Mouse (Mus musculus): ENCODE results near the gene Isy1.

The Isy1 gene

DNA sequence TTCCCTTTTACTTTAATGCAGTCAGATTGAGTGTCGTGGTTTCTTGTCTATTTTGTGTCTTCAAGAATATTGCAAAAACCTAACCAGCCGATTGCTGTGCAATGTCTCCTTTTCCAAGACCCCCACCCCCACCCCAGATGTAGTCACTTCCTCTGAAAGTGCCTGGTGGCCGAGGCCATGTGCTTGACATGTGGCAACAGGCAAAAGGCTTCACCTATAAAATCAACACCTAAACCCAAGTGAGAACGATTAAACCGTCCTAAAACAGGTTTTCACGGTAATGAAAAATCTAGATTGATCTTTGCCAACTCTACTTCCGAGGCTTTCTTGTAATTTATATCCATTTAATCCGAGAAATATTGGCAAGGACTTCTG, 11.2 kb upstream of the Isy1 start:
- no peak for DNase-seq

GRCm38 (mm10) chr6:87846813-87847212, 8.2 kb upstream of the Isy1 start:
- DNase-seq: no peak

- DNase-seq: peak; percentile 72
Measured at GRCm38 (mm10) chr6:87845031-87845695, 6.6 kb upstream of the Isy1 start.

GRCm38 (mm10) chr6:87842254-87842653, 3.7 kb upstream of the Isy1 start:
- no peak for DNase-seq

DNA sequence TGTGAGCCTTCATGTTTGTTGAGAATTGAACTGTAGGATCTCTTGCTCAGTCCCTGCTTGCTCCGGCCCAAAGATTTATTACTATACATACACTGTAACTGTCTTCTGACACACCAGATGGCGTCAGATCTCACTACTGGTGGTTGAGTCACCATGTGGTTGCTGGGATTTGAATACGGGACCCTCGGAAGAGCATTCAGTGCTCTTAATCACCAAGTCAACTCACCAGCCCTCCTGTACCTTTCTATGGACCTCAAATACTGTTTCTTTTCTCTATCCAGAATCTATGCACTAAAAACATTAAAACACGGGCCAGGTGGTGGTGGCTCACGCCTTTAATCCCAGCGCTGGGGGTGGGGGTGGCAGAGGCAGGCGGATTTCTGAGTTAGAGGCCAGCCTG, 3.0 kb upstream of the Isy1 start:
- DNase-seq: no peak

- no peak for DNase-seq
Measured at GRCm38 (mm10) chr6:87839797-87840341, 1.3 kb upstream of the Isy1 start.

- no peak for DNase-seq
Measured at GRCm38 (mm10) chr6:87835695-87836094, 2.9 kb downstream of the Isy1 start, which contains the start of gene Gm45140. Gene Gm45140, minus strand, starts transcription at chr6:87835795.

- DNase-seq: no peak
Measured at GRCm38 (mm10) chr6:87820366-87820765, 18.2 kb downstream of the Isy1 start.

GRCm38 (mm10) chr6:87814486-87814885, 24.1 kb downstream of the Isy1 start:
- DNase-seq: no peak

- DNase-seq: no peak
Measured at GRCm38 (mm10) chr6:87812656-87813055, 25.9 kb downstream of the Isy1 start.

- peak; percentile 92 for DNase-seq
Measured at GRCm38 (mm10) chr6:87811675-87812338, 26.8 kb downstream of the Isy1 start, which contains the start of gene Rab43. Gene Rab43, minus strand, starts transcription at chr6:87812164.

DNA sequence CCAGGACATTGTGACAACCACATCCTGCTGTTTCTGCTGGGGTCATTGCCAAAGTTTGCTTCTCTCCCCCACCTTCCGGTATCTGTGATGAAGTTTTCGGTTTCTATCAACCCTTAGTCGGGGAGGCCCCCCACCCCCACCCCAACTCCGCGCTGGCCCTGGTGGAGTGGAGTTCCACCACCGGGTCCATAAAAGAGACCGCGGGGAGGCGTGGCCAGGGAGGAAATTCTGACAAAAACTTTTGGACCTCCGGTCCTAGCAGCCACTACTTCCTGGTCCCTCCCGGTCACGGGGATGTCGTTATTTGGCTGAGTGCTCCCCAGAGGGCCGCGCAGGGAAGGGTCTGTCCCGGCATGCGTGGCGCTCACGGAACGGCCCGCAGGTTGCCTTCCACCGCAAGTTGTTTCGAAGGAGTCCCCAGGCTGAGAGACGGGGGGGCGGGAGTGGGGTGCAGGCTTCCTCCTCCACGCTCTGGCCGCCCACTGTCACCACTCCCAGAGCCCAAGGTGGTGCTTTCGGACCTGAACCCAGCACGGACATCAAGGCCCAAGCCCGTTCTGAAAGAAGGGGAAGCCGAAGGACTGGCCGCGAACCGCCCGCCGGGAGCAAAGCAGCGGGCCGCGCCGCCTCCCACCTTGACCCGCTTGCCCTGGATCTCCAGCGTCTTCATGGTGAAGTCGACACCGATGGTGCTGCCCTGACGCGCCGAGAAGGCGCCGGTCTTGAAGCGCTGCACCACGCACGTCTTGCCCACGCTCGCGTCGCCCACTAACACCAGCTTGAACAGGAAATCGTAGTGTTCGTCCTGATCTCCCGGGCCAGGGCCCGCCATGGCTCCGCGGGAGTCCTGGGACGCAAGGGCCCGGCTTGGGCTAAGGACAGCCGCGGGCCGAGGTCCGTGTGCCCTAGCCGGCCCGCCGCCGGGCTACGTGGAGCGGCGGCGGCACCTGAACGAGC, 27.6 kb downstream of the Isy1 start:
- peak; percentile 68 for DNase-seq

DNA sequence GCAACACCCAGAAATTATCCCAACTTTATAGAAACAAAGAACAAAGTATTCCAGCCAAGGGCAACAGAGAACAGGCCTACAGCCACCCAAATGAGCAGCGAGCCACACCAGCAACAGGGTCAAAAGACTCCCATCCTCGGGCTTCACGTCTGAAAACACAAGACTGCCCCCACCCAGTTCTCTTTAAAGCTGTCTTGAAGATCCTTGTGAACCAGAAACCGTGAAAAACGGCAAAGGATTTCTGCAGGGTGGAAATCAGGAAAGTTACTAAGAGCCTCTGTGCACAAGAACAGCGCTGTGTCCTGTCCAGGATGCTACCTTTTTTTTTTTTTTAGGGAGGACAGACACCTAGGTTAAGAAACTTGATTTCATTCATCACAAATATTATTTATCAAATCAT, 28.3 kb downstream of the Isy1 start:
- DNase-seq: no peak

DNA sequence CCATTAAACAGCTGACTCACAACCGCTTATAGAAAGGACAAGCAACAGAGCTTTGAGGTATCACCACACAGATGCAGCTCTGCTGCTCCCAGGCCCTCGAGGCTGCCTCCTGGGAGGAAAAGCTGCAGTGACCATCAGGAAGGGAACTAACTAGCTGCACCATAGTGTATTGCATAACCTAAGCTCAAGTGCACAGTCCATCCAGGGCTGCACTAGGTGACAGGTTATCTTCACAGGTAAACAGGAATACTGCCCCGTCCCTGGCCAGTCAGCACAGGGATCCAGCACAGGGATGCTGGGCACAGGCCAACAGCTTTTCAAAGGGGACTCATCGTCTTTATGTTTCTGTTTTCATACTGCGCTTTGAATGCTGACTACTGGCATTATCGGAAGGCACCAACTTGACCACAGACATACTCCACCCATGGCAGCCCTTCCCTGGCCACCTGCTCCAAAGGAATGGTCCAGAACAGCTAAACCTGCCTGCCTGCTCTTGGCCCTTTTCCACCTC, 28.9 kb downstream of the Isy1 start:
- DNase-seq: peak; percentile 62

- no peak for DNase-seq
Measured at GRCm38 (mm10) chr6:87809144-87809543, 29.5 kb downstream of the Isy1 start.

GRCm38 (mm10) chr6:87808521-87808920, 30.1 kb downstream of the Isy1 start:
- DNase-seq: no peak

DNA sequence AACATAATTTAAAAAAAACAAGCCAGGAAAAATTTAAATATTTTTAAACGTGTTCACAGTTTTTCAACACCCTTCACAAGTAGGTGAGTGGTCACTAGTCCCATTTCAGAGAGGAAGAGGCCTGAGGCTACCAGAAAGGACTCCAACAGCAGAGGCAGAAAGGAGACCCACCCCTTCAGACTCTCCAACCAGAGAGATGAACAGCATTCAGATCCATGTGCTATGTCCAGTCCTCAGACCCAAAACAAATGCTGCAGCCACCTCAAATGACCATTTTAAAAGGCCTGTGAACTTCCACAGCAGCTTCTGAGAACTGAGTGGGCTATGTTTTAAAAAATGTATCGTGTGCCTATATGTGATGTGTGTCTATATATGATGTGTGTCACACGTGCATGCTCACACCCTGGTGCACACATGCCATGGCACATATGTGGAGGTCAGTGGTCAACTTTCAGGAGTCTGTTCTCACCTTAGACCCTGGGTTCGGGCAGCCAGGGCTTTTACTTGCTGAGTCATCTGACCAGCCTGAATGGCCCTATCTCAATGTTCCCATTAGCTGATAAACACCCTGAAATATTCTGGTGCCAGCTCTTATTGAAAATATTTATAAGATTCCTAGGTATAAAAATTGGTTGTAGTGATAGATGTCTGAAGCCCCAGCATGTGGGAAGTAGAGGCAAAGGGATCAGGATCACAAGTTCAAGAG, 30.7 kb downstream of the Isy1 start:
- DNase-seq: no peak

GRCm38 (mm10) chr6:87806857-87807256, 31.7 kb downstream of the Isy1 start:
- DNase-seq: no peak

GRCm38 (mm10) chr6:87806028-87806427, 32.6 kb downstream of the Isy1 start:
- DNase-seq: no peak

- DNase-seq: no peak
Measured at GRCm38 (mm10) chr6:87805448-87805847, 33.1 kb downstream of the Isy1 start.

DNA sequence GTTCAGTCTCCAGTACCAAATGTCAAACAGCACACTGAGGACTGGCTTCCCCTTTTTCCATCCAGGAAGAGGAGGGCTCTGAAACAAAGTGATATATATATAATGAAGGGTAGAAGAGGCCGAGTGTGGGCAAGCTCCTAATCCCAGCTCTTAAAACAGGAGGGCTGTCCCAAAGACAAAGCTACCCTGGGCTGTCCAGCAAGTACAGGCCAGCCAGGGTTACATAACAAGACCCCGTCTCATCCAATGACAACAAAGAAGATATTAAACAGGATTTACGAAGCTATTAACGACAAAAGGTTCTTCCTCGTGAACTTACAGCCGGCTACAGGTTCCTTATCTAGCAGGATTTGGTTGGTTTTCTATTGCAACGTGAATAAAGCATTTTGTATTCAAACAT, 33.7 kb downstream of the Isy1 start:
- DNase-seq: no peak

DNA sequence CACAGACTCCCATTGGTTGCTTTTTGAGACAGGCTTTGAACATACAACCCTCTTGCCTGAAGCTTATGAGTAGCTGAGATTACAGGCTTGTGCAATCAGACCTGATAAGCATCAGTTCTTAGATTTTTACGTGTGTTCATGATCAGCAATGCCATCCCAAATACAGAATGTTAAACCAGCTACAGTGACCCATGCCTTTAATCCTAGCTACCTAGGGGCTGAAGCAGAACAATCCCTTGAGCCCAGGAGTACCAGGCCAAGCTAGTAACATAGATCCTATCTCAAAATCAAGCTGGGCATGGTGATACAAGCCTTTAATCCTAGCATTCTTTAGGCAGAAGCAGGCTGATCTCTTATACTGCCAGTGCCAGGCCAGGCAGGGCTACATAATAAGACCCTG, 34.6 kb downstream of the Isy1 start:
- no peak for DNase-seq

Measured in cerebellum, adult 11-12 months (tissue).